Comparison of ENCODE assay signal across 8 mouse cellular contexts in the genomic region with DNA sequence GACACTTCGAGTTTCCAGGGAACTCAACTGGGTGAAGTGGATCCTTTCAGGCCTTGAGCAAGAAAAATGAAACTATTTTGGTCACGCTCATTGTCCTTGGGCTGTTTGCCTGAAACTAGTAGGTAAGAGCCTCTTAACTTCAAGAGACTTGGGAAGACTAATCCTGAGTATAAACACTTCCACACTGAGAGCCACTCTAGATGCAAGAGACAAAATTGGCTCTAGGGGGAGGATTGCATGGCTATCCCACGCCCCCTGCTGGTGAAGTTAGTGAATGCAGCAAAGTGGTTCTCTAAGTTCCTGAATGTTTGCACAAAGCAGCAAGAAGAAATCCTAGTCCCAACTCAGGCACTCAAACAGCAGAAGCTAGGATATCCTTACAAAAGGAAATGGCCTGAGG. TPM values are rescaled to one million over a fixed set of nuclear protein-coding genes. Genes with fewer than 3 reads are reported as not detected.
DNase-seq lines count a peak whose midpoint lies in the region; ATAC-seq and TF ChIP-seq lines count a peak whose summit lies in the region.

No protein-coding gene starts in this region.

- ATAC-seq in granulocyte monocyte progenitor cell, adult 5-6 weeks (replicated peaks; ENCODE audit: poor library complexity, severe bottlenecking): peak; percentile 70
- ATAC-seq in kidney, postnatal 0 days (replicated peaks; ENCODE audit: low FRiP score, low read depth): no peak
- no peak for ATAC-seq in liver, embryonic 13.5 days (ENCODE audit: low read depth)

- H3K36me3 ChIP-seq in kidney, postnatal 0 days (ENCODE audit: insufficient read depth, low read length): no peaks in the 10 kb centered on the region
- no peaks in the 10 kb centered on the region for H3K36me3 ChIP-seq in liver, embryonic 13.5 days

- H3K9ac ChIP-seq in kidney, postnatal 0 days (ENCODE audit: low read depth, low read length): no peak overlapping the region
- no peak overlapping the region for H3K9ac ChIP-seq in liver, embryonic 13.5 days

- no peaks in the 10 kb centered on the region for H3K27me3 ChIP-seq in kidney, postnatal 0 days (ENCODE audit: insufficient read depth, low read length)
- no peaks in the 10 kb centered on the region for H3K27me3 ChIP-seq in liver, embryonic 13.5 days

- no peak overlapping the region for H3K27ac ChIP-seq in kidney, postnatal 0 days
- no peak overlapping the region for H3K27ac ChIP-seq in liver, embryonic 13.5 days

- H3K4me3 ChIP-seq in kidney, postnatal 0 days (replicated peaks; ENCODE audit: low read depth, low read length): no peak overlapping the region
- no peak overlapping the region for H3K4me3 ChIP-seq in liver, embryonic 13.5 days (replicated peaks)

- no peak overlapping the region for H3K4me2 ChIP-seq in kidney, postnatal 0 days (ENCODE audit: low read length)
- no peak overlapping the region for H3K4me2 ChIP-seq in liver, embryonic 13.5 days

- H3K9me3 ChIP-seq in kidney, postnatal 0 days (replicated peaks; ENCODE audit: low read length): no peaks in the 10 kb centered on the region
- no peaks in the 10 kb centered on the region for H3K9me3 ChIP-seq in liver, embryonic 13.5 days (replicated peaks)

- H3K4me1 ChIP-seq in kidney, postnatal 0 days (replicated peaks; ENCODE audit: insufficient read depth, low read length): no peaks in the 10 kb centered on the region
- H3K4me1 ChIP-seq in liver, embryonic 13.5 days (replicated peaks): no peaks in the 10 kb centered on the region

- DNase-seq in CD4-positive helper T cell, adult 2 months (ENCODE audit: low read depth, low spot score): peak; percentile 52
- peak; percentile 55 for DNase-seq in adrenal gland, adult 8-10 months
- peak; percentile 41 for DNase-seq in embryo, embryonic 11.5 days (ENCODE audit: low read depth, low spot score)
- DNase-seq in kidney, postnatal 0 days (ENCODE audit: low spot score): peak; percentile 78
- peak; percentile 24 for DNase-seq in liver, embryonic 13.5 days
- peak; percentile 61 for DNase-seq in ovary, postnatal 14 days (ENCODE audit: low spot score)
- peak; percentile 74 for DNase-seq in thymus, postnatal 14 days

- peak; percentile 88 for TF ChIP-seq CTCF in kidney, postnatal 0 days (IDR thresholded peaks at IDR 0.05; ENCODE audit: low read depth)

- 51% methylated on average over 3 of the region's 3 CpGs for WGBS in kidney, postnatal 0 days
- WGBS in liver, embryonic 13.5 days (ENCODE audit: insufficient replicate concordance): 38% methylated on average over 3 of the region's 3 CpGs

RNA-seq across cellular contexts. Expression of a gene that starts 13.1 kb away (rescaled TPM):
- 10 to 100 TPM in 2 of 4 experiments, 1 to 10 TPM in 2; 7.6 to 49.6 (median 21.5) TPM for total RNA-seq in adrenal gland, adult 8-10 months (2022)
- total RNA-seq in granulocyte monocyte progenitor cell, adult 5-6 weeks (2014; fragmentation: Nextera tagmentation): not detected in 2 replicates
- not detected in 2 replicates for total RNA-seq in granulocyte monocyte progenitor cell, adult 5-6 weeks (2017)
- polyA plus RNA-seq in kidney, postnatal 0 days (2015; fragmentation: Nextera tagmentation; extraction: Ambion mirVana): 0.87 and 1.4 TPM in 2 replicates
- polyA plus RNA-seq in liver, embryonic 13.5 days (2015; fragmentation: Nextera tagmentation; extraction: Ambion mirVana): 0.53 and 0.56 TPM in 2 replicates

RNA-seq across cellular contexts. Expression of a gene that starts 18.8 kb away (rescaled TPM):
- 100 to 1,000 TPM; 126 to 260 (median 176) TPM for total RNA-seq in adrenal gland, adult 8-10 months (2022)
- total RNA-seq in granulocyte monocyte progenitor cell, adult 5-6 weeks (2014; fragmentation: Nextera tagmentation): 67.0 TPM in 2 replicates
- 85.6 and 97.1 TPM in 2 replicates for total RNA-seq in granulocyte monocyte progenitor cell, adult 5-6 weeks (2017)
- 100 and 107 TPM in 2 replicates for polyA plus RNA-seq in kidney, postnatal 0 days (2015; fragmentation: Nextera tagmentation; extraction: Ambion mirVana)
- 65.7 and 76.3 TPM in 2 replicates for polyA plus RNA-seq in liver, embryonic 13.5 days (2015; fragmentation: Nextera tagmentation; extraction: Ambion mirVana)

Comparison
In these comparisons a context has a peak if more than half of its experiments do, and no peak if none do; other contexts are left out.
1. DNase-seq: peak in every context shown above with its lines; median percentile 78 in kidney, postnatal 0 days; 74 in thymus, postnatal 14 days; 61 in ovary, postnatal 14 days; 55 in adrenal gland, adult 8-10 months; 52 in CD4-positive helper T cell, adult 2 months; 41 in embryo, embryonic 11.5 days; 24 in liver, embryonic 13.5 days.
2. RNA of a gene that starts 13.1 kb away (total RNA-seq): 7.6 to 49.6 TPM in adrenal gland, adult 8-10 months; not detected in granulocyte monocyte progenitor cell, adult 5-6 weeks; every median in the first group is over 4 times any median in the second.